Mouse (Mus musculus) lung, postnatal 14 days (tissue): ENCODE data around the gene Slc3a1.

Source experiments
- DNase-seq: peaks from one replicate; pipeline ENCODE4 v3.0.0; 2021

The Slc3a1 gene

DNA sequence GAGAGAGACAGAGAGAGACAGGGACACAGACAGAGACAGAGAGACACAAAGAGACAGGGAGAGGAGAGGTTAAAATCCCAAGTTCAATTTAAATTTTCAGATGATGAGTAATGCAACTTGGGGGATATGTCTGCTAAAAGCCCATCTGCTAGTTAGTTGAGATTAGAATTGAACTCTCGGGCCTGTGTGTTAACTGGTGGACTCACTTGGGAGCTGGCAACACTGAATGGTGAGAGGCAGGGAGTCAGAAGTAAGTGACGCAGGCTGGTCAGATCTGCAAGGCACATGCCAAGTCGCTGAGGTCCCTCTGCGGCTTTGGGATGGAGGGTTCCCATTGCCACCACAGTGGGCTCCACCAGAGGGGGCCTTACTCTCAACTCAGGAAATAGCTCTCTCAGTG is 10.1 kb downstream of the Slc3a1 start:
- DNase-seq: no peak

DNA sequence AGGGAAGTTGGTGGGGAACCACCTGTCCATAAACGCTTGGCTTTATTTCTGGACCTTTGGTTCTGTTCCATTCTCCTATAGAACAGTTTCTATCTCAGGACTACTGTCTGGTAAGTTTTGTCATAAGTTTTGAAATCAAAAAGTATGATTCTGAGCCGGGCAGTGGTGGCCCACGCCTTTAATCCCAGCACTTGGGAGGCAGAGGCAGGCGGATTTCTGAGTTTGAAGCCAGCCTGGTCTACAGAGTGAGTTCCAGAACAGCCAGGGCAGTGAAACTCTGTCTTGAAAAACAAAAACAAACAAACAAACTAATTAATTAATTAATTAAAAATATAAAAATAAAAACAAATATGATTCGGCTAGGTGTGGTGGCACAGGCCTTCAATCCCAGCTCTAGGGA is 10.6 kb downstream of the Slc3a1 start:
- DNase-seq: no peak

DNA sequence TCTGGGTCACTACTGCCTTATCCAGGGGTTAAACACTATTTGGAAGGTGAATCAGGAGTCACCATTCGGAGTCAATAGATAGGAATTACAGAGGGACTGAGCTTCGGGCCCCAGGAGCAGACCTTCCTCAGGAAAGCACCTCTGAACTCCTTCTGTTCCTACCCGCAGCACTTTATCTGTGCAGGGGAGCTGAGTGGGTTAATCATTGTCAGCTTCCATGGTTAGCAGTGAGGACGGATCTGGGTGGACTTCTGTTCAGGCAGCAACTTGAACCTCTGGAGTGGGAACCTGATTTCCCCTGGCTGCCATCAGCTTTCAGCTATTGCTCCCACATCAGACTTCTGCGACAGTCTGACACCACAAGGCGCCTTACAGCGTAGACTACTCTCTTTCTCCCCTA is 12.7 kb downstream of the Slc3a1 start:
- no peak for DNase-seq

GRCm38 (mm10) chr17:85042419-85042818 is 14.2 kb downstream of the Slc3a1 start:
- DNase-seq: no peak

GRCm38 (mm10) chr17:85043404-85043816 is 15.2 kb downstream of the Slc3a1 start:
- DNase-seq: no peak

GRCm38 (mm10) chr17:85044466-85044865 is 16.3 kb downstream of the Slc3a1 start:
- DNase-seq: no peak

- DNase-seq: no peak
Observed at GRCm38 (mm10) chr17:85045160-85045559, 17.0 kb downstream of the Slc3a1 start.

GRCm38 (mm10) chr17:85048379-85048778 is 20.2 kb downstream of the Slc3a1 start:
- DNase-seq: no peak

DNA sequence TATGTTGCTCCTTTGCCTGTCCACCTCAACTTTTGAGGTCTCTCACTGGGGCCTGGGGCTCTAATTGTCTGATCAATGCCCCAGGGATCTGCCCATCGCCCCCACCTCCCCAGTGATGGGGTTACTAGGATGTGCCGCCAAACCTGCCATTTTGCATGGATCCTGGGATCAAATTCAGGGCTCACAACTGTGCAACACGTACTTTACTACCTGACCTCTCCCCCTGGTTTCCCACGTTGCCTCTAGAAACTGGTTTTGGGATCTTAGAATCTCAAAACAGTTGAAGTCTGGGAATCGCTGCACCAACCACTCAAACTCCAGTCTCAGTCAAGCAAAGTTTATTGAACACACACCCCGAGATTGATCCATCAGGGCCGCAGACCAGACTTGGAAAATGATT is 30.1 kb downstream of the Slc3a1 start:
- no peak for DNase-seq

DNA sequence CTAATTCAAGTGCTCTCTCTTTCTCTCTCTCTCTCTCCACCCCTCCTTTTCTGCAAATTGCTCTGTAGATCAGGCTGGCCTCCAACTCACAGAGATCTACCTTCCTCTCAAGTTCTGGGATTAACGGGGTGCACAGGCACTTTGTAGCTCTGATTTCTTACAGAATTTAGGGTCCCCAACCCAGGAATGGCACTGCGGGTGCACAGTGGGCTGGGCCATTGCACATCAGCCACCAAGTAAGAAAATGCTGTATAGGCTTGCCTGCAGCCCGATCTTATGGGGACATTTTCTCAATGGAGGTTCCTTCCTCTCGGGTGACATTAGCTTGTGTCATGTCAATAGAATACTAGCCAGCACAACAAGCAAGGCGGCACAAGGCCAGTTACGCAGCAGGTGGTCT is 31.0 kb downstream of the Slc3a1 start:
- DNase-seq: no peak

DNA sequence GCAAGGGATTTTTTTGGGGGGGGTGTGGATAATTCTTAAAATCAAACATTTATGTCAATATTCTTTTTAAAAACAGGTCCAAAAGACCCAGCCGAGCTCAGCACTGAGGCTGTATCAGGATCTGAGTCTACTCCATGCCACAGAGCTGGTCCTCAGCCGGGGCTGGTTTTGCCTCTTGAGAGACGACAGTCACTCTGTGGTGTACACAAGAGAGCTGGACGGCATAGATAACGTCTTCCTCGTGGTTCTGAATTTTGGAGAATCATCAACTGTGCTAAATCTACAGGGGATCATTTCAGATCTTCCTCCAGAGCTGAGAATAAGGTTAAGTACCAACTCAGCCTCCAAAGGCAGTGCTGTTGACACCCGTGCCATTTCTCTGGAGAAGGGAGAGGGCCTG is 35.4 kb downstream of the Slc3a1 start:
- DNase-seq: no peak

DNA sequence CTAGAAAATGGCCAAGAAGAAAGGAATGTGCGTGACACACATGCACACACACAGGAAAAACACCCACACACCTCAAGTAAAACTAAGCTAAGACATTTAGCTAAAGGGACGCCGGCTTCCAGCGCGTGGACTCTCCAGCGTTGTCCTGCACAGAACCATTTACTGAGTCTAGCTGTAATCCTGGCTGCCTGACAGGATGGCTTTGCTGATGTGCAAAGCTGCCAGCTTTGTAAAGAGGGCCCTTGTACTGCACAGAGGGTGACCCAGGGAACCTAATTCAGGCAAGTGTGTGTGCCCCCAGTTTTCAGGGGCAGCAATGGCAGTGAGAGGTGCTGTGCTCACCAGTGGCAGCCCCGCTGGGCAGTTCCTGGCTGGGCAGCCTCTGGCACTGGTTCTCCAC is 39.2 kb downstream of the Slc3a1 start:
- DNase-seq: no peak

DNA sequence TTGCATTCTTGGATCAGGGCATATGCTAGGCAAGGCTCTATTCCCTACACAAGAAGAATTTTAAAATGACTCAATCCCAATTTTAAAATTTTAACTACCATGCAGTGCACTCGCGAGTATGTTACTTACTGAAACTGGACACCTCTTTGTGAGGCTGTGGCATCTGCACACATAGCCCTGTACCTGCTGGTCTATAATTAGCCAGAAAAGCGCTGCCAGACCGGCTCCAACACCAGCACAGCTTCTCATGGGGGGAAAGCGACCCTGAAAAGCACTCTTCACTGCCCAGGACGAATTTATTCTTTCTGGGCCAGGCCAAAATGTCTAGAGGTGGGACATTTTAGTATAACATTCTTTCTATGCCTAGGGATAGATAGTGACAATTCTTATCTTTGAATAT is 42.5 kb downstream of the Slc3a1 start:
- DNase-seq: no peak

DNA sequence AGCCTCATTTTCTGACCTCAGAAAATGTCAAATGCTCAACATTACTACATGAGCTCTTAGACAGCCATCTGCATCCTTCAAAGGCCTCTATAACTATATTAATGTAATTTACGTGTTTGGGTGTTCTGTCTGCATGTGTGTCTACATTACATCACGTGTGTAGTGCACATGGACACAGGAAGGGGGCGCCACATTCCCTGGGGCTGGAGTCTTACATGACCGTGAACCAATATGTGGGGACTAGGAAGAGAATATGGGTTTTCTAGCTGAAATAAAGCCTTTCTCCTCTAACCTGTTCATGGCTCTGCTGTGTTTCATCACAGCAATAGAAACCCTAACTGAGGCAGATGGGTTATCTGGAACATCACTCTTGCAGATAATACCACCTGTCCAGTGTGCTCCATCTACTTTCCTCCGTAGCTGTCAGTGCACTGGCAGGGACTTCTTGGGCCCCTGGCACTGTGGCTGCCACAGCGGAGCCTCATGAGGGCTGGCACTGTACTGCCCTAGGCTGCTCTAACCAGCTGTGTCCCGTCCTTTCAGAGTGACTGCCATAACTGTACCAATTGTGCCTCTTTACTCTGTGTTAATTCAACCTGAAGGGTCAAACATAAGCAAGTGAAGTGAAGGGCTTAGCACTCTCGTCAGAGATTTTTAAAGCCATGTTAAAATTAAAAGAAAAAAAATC is 43.1 kb downstream of the Slc3a1 start:
- DNase-seq: no peak

- no peak for DNase-seq
Observed at GRCm38 (mm10) chr17:85072383-85072782, 44.2 kb downstream of the Slc3a1 start.

DNA sequence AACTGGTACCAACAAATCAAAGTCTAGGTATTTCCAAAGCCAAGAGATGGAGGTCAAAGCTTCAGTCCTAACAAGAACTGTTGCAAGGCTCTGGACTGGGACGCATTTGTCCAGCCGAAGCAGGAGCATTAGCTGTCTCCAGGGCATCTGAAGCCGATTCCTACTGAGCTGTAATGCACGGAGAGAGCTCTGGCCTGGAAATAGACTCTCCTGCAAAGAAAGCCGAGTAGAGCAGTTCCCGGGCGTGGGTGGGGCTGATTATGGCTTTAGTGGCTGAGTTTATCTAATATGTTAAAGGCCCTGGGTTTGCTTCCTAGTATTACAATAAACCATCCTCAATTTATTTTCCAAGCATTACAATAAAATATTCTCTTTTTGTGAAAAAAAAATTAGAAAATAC is 45.0 kb downstream of the Slc3a1 start:
- no peak for DNase-seq

GRCm38 (mm10) chr17:85074083-85074482 is 45.9 kb downstream of the Slc3a1 start:
- no peak for DNase-seq

GRCm38 (mm10) chr17:85079276-85079675 is 51.1 kb downstream of the Slc3a1 start:
- no peak for DNase-seq

GRCm38 (mm10) chr17:85080781-85081180 is 52.6 kb downstream of the Slc3a1 start:
- DNase-seq: no peak

DNA sequence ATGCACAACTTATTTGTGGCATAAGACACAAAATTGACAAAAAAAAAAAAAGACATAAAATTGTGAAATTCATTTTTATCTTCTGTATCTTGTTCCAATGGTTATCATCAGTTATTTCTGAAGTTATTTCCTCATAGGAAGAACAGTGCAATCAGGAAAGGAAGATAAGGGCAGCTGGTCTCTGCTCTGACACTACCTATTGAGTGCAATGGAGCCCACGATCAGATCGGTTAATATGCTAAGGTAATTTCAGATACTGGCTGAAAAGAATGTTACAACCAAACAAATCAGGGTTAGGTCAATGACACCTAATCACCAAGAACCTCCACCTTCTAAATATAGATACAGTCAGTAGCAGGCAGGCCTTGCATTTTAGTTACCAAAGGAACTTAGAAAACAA is 57.2 kb downstream of the Slc3a1 start:
- no peak for DNase-seq

DNA sequence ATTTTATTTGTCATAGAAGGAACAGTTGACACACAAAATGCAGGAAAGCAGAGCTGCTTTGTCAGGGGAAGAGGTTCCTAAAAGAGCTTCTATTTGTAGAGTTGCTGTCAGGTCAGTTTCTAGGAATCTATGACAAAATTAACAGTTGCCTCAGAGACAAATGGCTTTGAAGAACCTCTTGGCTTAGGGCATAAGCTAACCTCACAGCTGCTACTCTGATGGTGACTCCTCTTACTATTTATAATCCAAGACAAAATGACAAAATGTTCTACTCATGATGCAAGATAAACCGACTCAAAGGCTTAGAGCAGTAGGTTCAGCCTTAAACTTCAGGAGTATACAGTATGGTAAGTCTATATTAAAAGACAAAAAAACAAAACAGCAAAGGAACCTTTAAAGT is 58.3 kb downstream of the Slc3a1 start:
- DNase-seq: no peak

DNA sequence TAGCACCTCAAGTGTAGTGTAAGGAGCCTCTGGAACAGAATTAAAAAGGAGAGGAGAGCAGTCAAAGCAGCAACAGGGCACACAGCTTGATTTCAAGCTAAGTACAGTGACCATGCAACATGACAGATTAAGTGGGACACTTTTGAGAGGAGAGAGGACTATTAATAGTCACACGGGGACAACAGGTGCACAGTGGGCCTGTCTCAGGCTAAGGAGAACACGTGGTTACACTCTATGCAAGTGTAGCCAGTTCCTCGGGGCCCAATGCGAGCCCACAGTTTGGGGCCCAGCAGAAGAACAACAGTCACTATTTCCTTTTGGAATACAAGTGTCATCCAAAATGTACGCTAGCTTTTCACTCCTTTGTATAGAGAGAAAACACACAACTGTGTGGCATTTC is 59.4 kb downstream of the Slc3a1 start:
- no peak for DNase-seq

GRCm38 (mm10) chr17:85088401-85088800 is 60.2 kb downstream of the Slc3a1 start:
- DNase-seq: no peak

DNA sequence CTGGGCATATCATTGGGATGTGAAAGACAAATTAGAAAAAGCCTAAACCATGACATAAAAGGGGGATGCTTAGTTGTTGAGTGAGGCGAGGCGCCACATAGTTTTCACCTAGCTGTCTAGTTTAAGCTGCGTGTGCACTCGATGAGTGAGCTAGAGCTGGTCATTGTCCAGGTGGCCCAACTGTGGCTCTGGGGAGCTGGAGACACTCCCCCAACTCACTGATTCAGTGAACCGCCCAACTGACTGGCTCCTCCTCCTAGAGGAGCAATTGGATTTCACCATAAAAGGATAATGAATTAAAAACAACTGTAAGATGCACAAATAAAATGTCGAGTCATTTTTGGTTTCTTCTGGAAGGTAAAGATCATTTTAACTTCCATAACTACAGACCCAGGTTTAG is 60.8 kb downstream of the Slc3a1 start:
- no peak for DNase-seq

GRCm38 (mm10) chr17:85089621-85090020 is 61.4 kb downstream of the Slc3a1 start:
- DNase-seq: no peak
